Mouse (Mus musculus) limb, embryonic 11.5 days (tissue): ENCODE data around the gene Nat10. TPM values are rescaled to one million over a fixed set of nuclear protein-coding genes. Genes with fewer than 3 reads are reported as not detected.

Experiments
- ATAC-seq: fragments of 200-750 bp; cut with Nextera tagmentation; 2 replicates; pipeline ENCODE4 v1.8.0; 2017; ENCODE audit warnings: low read depth; ENCODE audit not compliant: insufficient number of reproducible peaks, low FRiP score, low TSS enrichment
- DNase-seq: peaks from one replicate; pipeline ENCODE4 v3.0.0-alpha.2; 2015; ENCODE audit warnings: low spot score
- H3K27ac ChIP-seq: fragments of 300-500 bp; sonication (generic); replicated peaks from 2 replicates; pipeline ENCODE4 v1.5.1; 2014; ENCODE audit warnings: low read depth, mild to moderate bottlenecking, low read length
- H3K27me3 ChIP-seq: fragments of 300-500 bp; sonication (generic); 2 replicates; pipeline ENCODE4 v1.6.1; 2014; ENCODE audit warnings: mild to moderate bottlenecking, low read length, mixed read lengths; ENCODE audit not compliant: control insufficient read depth, insufficient read depth
- H3K36me3 ChIP-seq: fragments of 300-500 bp; sonication (generic); 2 replicates; pipeline ENCODE4 v1.6.1; 2014; ENCODE audit warnings: mild to moderate bottlenecking, low read length, moderate library complexity, mixed read lengths; ENCODE audit not compliant: control insufficient read depth, insufficient read depth
- H3K4me1 ChIP-seq: fragments of 300-500 bp; sonication (generic); 2 replicates; pipeline ENCODE4 v1.6.1; 2014; ENCODE audit warnings: low read length, mixed read lengths; ENCODE audit not compliant: control insufficient read depth, insufficient read depth
- H3K4me2 ChIP-seq: fragments of 300-500 bp; sonication (generic); 2 replicates; pipeline ENCODE4 v1.6.1; 2014; ENCODE audit warnings: low read depth, mild to moderate bottlenecking, moderate library complexity; ENCODE audit not compliant: severe bottlenecking
- H3K4me3 ChIP-seq: fragments of 300-500 bp; sonication (generic); 2 replicates; pipeline ENCODE4 v1.5.1; 2014; ENCODE audit warnings: low read depth, low read length
- H3K9ac ChIP-seq: fragments of 300-500 bp; sonication (generic); 2 replicates; pipeline ENCODE4 v1.6.1; 2014; ENCODE audit warnings: mild to moderate bottlenecking, low read length
- H3K9me3 ChIP-seq: fragments of 300-500 bp; sonication (generic); 2 replicates; pipeline ENCODE4 v1.6.1; 2016; ENCODE audit warnings: low read length; ENCODE audit not compliant: control insufficient read depth
- WGBS: fragments of 180-500 bp; shearing (Covaris S2); extraction: QIAGEN DNeasy Blood & Tissue Kit; methylation state at CpG from one replicate; pipeline ENCODE4 v1.1.7; 2014; 5-methylcytosine and 5-hydroxymethylcytosine counted together
- polyA plus RNA-seq: library from polyadenylated mRNA; unstranded; fragments of >200 nt; fragmentation: Nextera tagmentation; extraction: Ambion mirVana; gene quantifications from 2 replicates; pipeline ENCODE4 v1.2.1, GENCODE M21; 2014

Nat10 gene
- polyA plus RNA-seq, 1 experiment from 2014 or later, result 29.4 TPM

DNA sequence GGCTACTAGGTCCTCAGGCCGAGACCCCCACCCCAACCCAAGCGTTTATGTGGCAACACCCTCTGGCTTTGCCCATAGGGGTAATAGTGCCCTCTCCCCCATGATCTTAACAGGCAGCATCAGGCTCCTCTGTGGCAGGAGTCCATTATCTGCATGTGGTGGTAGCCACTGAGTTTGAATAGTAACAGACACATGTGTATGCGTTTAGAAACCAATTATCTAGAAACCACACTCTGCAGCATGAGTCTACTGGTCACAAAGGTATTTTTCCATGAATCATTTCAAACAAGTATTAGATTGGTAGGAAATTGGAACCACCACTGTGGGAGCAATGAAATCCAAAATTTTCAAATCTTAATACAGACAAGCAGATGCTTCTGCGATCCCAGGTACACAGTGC, 75.5 kb downstream of the Nat10 start:
- DNase-seq (no peak), ATAC-seq (peak; percentile 15; the same call in 1 of the 2 replicates)
- H3K27me3 ChIP-seq, result no peaks in the 10 kb centered on the region
- no peak overlapping the region for H3K4me3 ChIP-seq
- peaks cover 17% of the 10 kb centered on the region; the same call in 1 of the 2 replicates for H3K4me1 ChIP-seq
- H3K4me2 ChIP-seq, result no peak overlapping the region
- H3K27ac ChIP-seq, result peak overlapping the region; percentile 67
- WGBS, result 50% methylated on average over 4 of the region's 4 CpGs
- no peak overlapping the region for H3K9ac ChIP-seq
- H3K36me3 ChIP-seq, result no peaks in the 10 kb centered on the region
- H3K9me3 ChIP-seq, result no peaks in the 10 kb centered on the region

DNA sequence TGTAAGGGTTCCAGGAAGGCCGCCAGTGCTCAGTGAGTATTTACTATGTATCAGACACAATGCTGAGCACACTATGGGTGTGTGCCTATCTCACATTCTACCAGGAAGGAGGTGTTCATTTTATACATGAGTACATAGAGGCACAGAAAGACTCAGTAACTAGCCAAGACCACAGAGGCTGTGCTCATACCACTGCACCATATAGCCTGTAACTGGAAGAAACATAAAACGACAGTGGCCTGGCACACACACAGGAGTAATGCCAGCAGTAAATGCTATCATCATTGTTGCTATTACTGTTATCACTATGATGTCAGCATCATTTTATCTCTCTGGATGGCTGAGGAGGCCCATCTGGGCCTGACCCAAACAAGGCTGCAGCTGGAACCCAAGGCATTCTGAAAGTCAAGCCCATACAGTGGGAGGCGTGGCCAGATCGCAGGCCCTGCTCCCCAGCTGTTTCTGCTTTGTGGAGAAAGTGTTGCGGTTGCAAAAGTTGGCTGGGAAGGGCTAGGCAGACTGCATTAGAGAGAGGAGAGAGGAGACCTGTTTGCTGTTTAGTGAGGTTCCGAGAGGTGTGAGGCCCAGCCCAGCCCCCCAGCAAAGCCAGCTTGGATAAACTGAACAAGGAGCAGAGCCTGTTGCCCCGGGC, 76.0 kb downstream of the Nat10 start:
- no peaks in the 10 kb centered on the region for H3K9me3 ChIP-seq
- H3K4me3 ChIP-seq, result no peak overlapping the region
- peak overlapping the region; percentile 67 for H3K27ac ChIP-seq
- 37% methylated on average over 7 of the region's 7 CpGs for WGBS
- H3K4me1 ChIP-seq, result peaks cover 14% of the 10 kb centered on the region; the same call in 1 of the 2 replicates
- no peaks in the 10 kb centered on the region for H3K36me3 ChIP-seq
- DNase-seq, result peak; percentile 72
- no peaks in the 10 kb centered on the region for H3K27me3 ChIP-seq
- H3K4me2 ChIP-seq, result no peak overlapping the region
- ATAC-seq, result peak; percentile 60; the same call in 1 of the 2 replicates
- 0 out of 2 replicates have a peak overlapping the region, but pooled peaks have one; percentile 30 for H3K9ac ChIP-seq

DNA sequence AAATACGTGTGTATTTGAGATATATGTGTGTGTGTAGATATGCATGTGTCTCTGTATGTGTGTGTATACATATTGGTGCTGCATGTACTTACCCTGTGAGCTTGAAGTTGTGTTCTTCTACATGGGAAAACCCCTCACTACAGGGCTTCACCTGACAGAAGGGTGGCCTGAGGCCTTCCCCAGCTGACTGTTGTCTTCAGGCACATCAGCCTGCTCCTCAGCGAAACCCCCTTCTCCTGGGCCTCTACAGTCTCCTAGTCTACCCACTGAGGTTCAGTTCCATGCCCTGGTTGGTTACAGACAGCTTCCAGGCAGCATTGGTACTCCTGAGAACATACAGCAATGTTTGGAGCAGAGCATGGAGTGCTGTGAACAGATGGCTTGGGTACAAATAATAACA, 76.6 kb downstream of the Nat10 start:
- Histone ChIP-seq H3K4me1 (peaks cover 16% of the 10 kb centered on the region; the same call in 1 of the 2 replicates), H3K9me3 (no peaks in the 10 kb centered on the region), H3K27ac (no peak overlapping the region; the same call in 1 of the 2 replicates), H3K9ac (no peak overlapping the region), H3K27me3 (no peaks in the 10 kb centered on the region), H3K4me2 (no peak overlapping the region), H3K36me3 (no peaks in the 10 kb centered on the region), H3K4me3 (no peak overlapping the region)
- ATAC-seq, result no peak
- DNase-seq, result no peak
- WGBS, result 83% methylated on average over 2 of the region's 2 CpGs

DNA sequence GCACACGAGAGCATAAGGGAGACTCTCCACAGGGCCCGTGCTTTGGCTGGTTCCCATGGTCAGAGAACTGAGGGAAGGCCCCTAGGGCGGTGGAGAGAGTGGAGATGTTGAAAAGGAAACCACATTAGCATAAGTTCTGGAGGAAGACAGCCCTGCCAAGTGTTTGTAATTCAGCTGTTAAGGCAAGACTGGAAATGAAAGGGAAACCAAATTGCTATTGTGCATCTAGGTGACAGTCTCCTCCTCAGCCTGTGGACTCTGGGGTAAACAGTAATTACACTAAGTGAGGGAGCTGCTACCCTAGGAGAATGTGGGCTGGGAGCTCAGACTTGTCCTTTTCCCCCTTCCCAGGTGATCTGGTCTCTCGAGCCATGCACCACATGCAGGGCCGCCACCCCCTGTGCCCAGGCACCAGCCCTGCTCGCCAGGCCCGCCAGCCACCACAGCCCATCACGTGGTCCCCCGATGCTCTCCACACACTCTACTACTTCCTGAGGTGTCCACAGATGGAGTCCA, 78.1 kb downstream of the Nat10 start:
- H3K27ac ChIP-seq, result no peak overlapping the region

DNA sequence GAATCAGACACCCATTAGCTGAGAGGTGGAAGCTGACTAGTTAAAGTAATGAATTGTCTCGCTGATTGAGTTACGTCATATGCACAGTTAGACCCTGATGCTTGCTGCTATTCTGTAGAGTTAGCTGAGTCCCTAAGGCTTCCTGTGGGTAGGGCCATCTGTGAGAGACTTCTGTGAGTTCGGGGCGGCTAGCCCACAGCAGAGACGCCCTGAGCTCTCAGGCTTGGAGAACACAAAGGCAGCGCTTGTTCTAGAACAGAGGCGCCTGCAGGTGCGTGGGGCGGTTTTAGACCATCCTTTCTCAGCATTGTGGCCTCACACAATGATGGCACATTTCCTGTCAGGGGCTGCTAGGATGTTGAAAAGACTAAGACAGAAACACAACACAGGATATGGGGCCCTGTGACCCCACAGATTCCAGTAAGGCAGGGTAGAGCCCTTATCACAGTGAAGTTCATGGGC, 78.8 kb downstream of the Nat10 start:
- H3K4me1 ChIP-seq, result peaks cover 28% of the 10 kb centered on the region; the same call in 1 of the 2 replicates

More for the DNA sequence above, 78.1 kb downstream of the Nat10 start:
- Histone ChIP-seq H3K9ac (no peak overlapping the region), H3K4me3 (no peak overlapping the region), H3K4me2 (no peak overlapping the region), H3K27me3 (no peaks in the 10 kb centered on the region), H3K36me3 (no peaks in the 10 kb centered on the region), H3K4me1 (peaks cover 22% of the 10 kb centered on the region; the same call in 1 of the 2 replicates), H3K9me3 (no peaks in the 10 kb centered on the region)
- WGBS, result 82% methylated on average over 9 of the region's 9 CpGs
- ATAC-seq (no peak), DNase-seq (no peak)

DNA sequence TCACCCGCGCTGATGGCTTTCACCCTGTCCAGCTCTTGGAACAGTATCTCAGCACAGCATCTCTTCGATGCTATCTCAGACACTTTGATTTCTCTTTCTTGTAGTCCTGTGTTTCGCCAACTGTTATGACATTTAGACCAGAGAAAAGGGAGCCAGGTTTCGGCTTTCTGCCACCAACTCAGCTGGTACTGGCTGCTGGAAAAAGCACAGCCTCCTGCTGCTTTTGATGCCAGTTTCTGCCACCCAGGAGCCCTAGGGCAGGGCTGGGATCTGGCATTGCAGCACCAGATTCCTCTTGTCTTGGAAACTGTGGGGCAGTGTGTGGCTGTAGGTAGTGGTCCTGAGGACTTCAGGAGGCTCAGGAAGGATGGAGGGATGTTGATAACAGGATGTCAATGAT, 79.9 kb downstream of the Nat10 start:
- Histone ChIP-seq H3K27ac (no peak overlapping the region), H3K9me3 (no peaks in the 10 kb centered on the region), H3K9ac (no peak overlapping the region), H3K4me2 (no peak overlapping the region), H3K4me3 (no peak overlapping the region), H3K36me3 (no peaks in the 10 kb centered on the region), H3K4me1 (peaks cover 36% of the 10 kb centered on the region; the same call in 1 of the 2 replicates), H3K27me3 (no peaks in the 10 kb centered on the region)
- DNase-seq (no peak), ATAC-seq (no peak)
- WGBS, result 83% methylated on average over 5 of the region's 5 CpGs

More for the DNA sequence above, 78.8 kb downstream of the Nat10 start:
- WGBS, result 84% methylated on average over 9 of the region's 9 CpGs
- no peaks in the 10 kb centered on the region for H3K9me3 ChIP-seq
- H3K4me2 ChIP-seq, result no peak overlapping the region
- H3K27me3 ChIP-seq, result no peaks in the 10 kb centered on the region
- H3K27ac ChIP-seq, result no peak overlapping the region
- no peak for ATAC-seq
- H3K4me3 ChIP-seq, result no peak overlapping the region
- H3K9ac ChIP-seq, result no peak overlapping the region
- no peak for DNase-seq
- H3K36me3 ChIP-seq, result no peaks in the 10 kb centered on the region

DNA sequence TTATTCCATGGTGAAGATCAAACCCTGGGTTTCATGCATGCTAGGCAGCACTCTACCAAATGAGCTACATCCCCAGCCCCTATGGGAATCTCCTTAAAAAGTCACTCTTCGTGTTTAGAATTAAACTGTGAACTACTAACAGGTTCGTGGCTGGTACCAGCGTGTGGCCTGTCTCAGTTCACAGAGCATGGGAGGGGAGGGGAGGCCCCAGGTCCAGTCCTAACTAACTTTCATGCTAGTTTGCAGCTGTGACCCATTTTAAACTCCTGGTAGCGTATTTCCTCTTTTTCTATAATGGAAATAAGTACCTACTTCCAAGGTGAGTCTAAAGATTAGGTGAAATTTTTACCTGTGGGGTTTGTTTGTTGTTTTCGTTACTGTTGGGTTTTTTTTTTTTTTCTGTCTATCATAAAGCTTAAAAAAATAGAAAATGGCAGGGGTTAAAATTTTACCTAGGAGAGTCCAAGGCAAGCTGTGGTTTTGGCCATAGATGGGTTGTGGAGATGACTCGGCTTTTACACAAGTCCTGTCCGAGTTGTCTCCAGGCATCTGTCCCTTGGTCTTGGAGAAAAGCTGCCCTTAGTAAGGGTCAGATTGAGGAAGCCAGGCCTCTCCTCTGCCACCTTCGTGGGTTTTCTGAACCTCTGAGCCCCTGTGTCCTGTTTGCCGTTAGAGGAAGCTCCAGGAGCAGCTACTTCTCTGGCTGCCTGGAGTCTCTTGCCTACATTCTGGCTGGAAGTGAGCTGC, 80.5 kb downstream of the Nat10 start:
- 70% methylated on average over 9 of the region's 9 CpGs for WGBS
- ATAC-seq (no peak), DNase-seq (no peak)
- H3K36me3 ChIP-seq, result no peaks in the 10 kb centered on the region
- no peak overlapping the region for H3K27ac ChIP-seq
- H3K4me2 ChIP-seq, result no peak overlapping the region
- H3K4me1 ChIP-seq, result peaks cover 35% of the 10 kb centered on the region; the same call in 1 of the 2 replicates
- no peaks in the 10 kb centered on the region for H3K9me3 ChIP-seq
- H3K27me3 ChIP-seq, result no peaks in the 10 kb centered on the region; the same call in 1 of the 2 replicates
- no peak overlapping the region for H3K4me3 ChIP-seq
- H3K9ac ChIP-seq, result no peak overlapping the region

DNA sequence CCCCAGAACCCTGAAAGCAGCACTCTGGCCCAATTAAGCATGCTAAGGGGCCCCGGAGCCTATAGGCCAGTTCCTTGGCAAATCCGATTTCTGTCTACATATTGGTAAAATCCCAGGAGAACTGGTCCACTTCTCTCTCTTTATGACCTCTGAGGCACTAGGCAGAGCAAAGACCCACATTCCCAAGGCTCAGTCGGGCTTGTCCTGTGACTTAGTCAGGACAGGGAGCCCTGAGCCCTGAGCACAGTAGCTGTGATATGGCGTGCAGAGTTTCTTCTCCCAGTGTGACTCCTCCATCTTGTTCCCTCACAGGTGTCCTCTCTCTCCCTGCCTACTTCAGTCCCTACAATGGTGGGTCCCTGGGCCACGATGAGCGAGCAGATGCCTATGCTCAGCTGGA, 82.6 kb downstream of the Nat10 start:
- DNase-seq, result no peak
- no peak for ATAC-seq
- Histone ChIP-seq H3K4me3 (no peak overlapping the region), H3K4me1 (peaks cover 25% of the 10 kb centered on the region; the same call in 1 of the 2 replicates), H3K36me3 (no peaks in the 10 kb centered on the region), H3K9me3 (no peaks in the 10 kb centered on the region), H3K27me3 (no peaks in the 10 kb centered on the region; the same call in 1 of the 2 replicates), H3K9ac (no peak overlapping the region), H3K4me2 (peak overlapping the region; percentile 2; the same call in 1 of the 2 replicates), H3K27ac (no peak overlapping the region)
- 91% methylated on average over 6 of the region's 6 CpGs for WGBS
